Mouse (Mus musculus) midbrain, embryonic 11.5 days (tissue): ENCODE data around the gene Mapk13. TPM values are rescaled to one million over a fixed set of nuclear protein-coding genes. Genes with fewer than 3 reads are reported as not detected.
"Not testable (repeated sequence)": the region's sequence is repeated elsewhere in the genome, so short reads cannot be mapped to it uniquely, and the experiment has no call there.

Experiments
- ATAC-seq: fragments of 200-750 bp; cut with Nextera tagmentation; 2 replicates; pipeline ENCODE4 v1.8.0; 2017; ENCODE audit warnings: moderate TSS enrichment, moderate library complexity; ENCODE audit not compliant: low FRiP score
- DNase-seq: peaks from one replicate; pipeline ENCODE4 v3.0.0; 2015; ENCODE audit warnings: low spot score; ENCODE audit errors: missing footprints
- H3K27ac ChIP-seq: fragments of 300-500 bp; sonication (generic); 2 replicates; pipeline ENCODE4 v1.5.1; 2014; ENCODE audit warnings: low read depth, low read length
- H3K27me3 ChIP-seq: fragments of 300-500 bp; sonication (generic); 2 replicates; pipeline ENCODE4 v1.6.1; 2014; ENCODE audit warnings: mild to moderate bottlenecking, low read length, moderate library complexity, mixed read lengths; ENCODE audit not compliant: control insufficient read depth, insufficient read depth
- H3K36me3 ChIP-seq: fragments of 300-500 bp; sonication (generic); 2 replicates; pipeline ENCODE4 v1.6.1; 2014; ENCODE audit warnings: mild to moderate bottlenecking, low read length, moderate library complexity, mixed read lengths; ENCODE audit not compliant: control insufficient read depth, insufficient read depth
- H3K4me1 ChIP-seq: fragments of 300-500 bp; sonication (generic); 2 replicates; pipeline ENCODE4 v1.6.1; 2014; ENCODE audit warnings: low read length; ENCODE audit not compliant: control insufficient read depth, insufficient read depth
- H3K4me2 ChIP-seq: fragments of 300-500 bp; sonication (generic); 2 replicates; pipeline ENCODE4 v1.6.1; 2014; ENCODE audit warnings: mild to moderate bottlenecking, moderate library complexity
- H3K4me3 ChIP-seq: fragments of 300-500 bp; sonication (generic); 2 replicates; pipeline ENCODE4 v1.5.1; 2014; ENCODE audit warnings: low read depth, low read length
- H3K9ac ChIP-seq: fragments of 300-500 bp; sonication (generic); 2 replicates; pipeline ENCODE4 v1.6.1; 2014; ENCODE audit warnings: low read length
- H3K9me3 ChIP-seq: fragments of 300-500 bp; sonication (generic); 2 replicates; pipeline ENCODE4 v1.6.1; 2016; ENCODE audit warnings: low read length; ENCODE audit not compliant: control insufficient read depth
- WGBS: fragments of 180-500 bp; shearing (Covaris S2); extraction: QIAGEN DNeasy Blood & Tissue Kit; methylation state at CpG from one replicate; pipeline ENCODE4 v1.1.7; 2014; 5-methylcytosine and 5-hydroxymethylcytosine counted together
- polyA plus RNA-seq: library from polyadenylated mRNA; unstranded; fragments of >200 nt; fragmentation: Nextera tagmentation; extraction: Ambion mirVana; gene quantifications from 2 replicates; pipeline ENCODE4 v1.2.1, GENCODE M21; 2014

The Mapk13 gene
- polyA plus RNA-seq, 1 experiment from 2014 or later: 1.2 TPM

GRCm38 (mm10) chr17:28766781-28767515, 2.1 kb upstream of the Mapk13 start:
- DNase-seq: no peak
- Histone ChIP-seq H3K4me1 (peaks cover 11% of the 10 kb centered on the region), H3K27ac (no peak overlapping the region), H3K36me3 (no peaks in the 10 kb centered on the region), H3K9ac (no peak overlapping the region), H3K4me3 (no peak overlapping the region), H3K9me3 (no peaks in the 10 kb centered on the region), H3K4me2 (no peak overlapping the region), H3K27me3 (peaks cover 31% of the 10 kb centered on the region)
- ATAC-seq: no peak
- 72% methylated on average over 11 of the region's 11 CpGs for WGBS

GRCm38 (mm10) chr17:28769875-28770421, 851 bp downstream of the Mapk13 start:
- H3K36me3 ChIP-seq: no peaks in the 10 kb centered on the region
- no peaks in the 10 kb centered on the region for H3K9me3 ChIP-seq
- no peak overlapping the region for H3K27ac ChIP-seq
- H3K9ac ChIP-seq: peak overlapping the region; percentile 33; the same call in 1 of the 2 replicates
- peaks cover 11% of the 10 kb centered on the region for H3K4me1 ChIP-seq
- WGBS: 8% methylated on average over 24 of the region's 24 CpGs
- H3K4me3 ChIP-seq: peak overlapping the region; percentile 27
- DNase-seq (peak; percentile 91), ATAC-seq (no peak)
- H3K27me3 ChIP-seq: peaks cover 31% of the 10 kb centered on the region
- peak overlapping the region; percentile 44 for H3K4me2 ChIP-seq

- Histone ChIP-seq H3K4me1 (peaks cover 11% of the 10 kb centered on the region), H3K27ac (no peak overlapping the region), H3K36me3 (no peaks in the 10 kb centered on the region), H3K4me2 (no peak overlapping the region), H3K9ac (no peak overlapping the region), H3K9me3 (no peaks in the 10 kb centered on the region), H3K4me3 (no peak overlapping the region), H3K27me3 (peaks cover 31% of the 10 kb centered on the region)
- DNase-seq (no peak), ATAC-seq (no peak)
- WGBS: 87% methylated on average over 5 of the region's 5 CpGs
Observed at GRCm38 (mm10) chr17:28771289-28771688, 2.2 kb downstream of the Mapk13 start.

- H3K4me3 ChIP-seq, DNase-seq, H3K4me2 ChIP-seq, H3K36me3 ChIP-seq, H3K9me3 ChIP-seq, ATAC-seq, H3K9ac ChIP-seq, H3K4me1 ChIP-seq, H3K27ac ChIP-seq: not testable (repeated sequence)
- peaks cover 17% of the 10 kb centered on the region for H3K27me3 ChIP-seq
- WGBS: 96% methylated on average over 8 of the region's 9 CpGs
Observed at GRCm38 (mm10) chr17:28774303-28774702, 5.2 kb downstream of the Mapk13 start.

GRCm38 (mm10) chr17:28775161-28775560, 6.1 kb downstream of the Mapk13 start:
- ATAC-seq: no peak
- H3K27me3 ChIP-seq: peaks cover 10% of the 10 kb centered on the region; the same call in 1 of the 2 replicates
- no peak overlapping the region for H3K27ac ChIP-seq
- H3K4me1 ChIP-seq: no peaks in the 10 kb centered on the region
- 90% methylated on average over 4 of the region's 4 CpGs for WGBS
- no peak overlapping the region for H3K9ac ChIP-seq
- H3K9me3 ChIP-seq: no peaks in the 10 kb centered on the region
- H3K36me3 ChIP-seq: no peaks in the 10 kb centered on the region
- no peak overlapping the region for H3K4me2 ChIP-seq
- H3K4me3 ChIP-seq: no peak overlapping the region
- DNase-seq: no peak

GRCm38 (mm10) chr17:28776817-28777216, 7.7 kb downstream of the Mapk13 start:
- Histone ChIP-seq H3K4me1 (no peaks in the 10 kb centered on the region), H3K9me3 (no peaks in the 10 kb centered on the region), H3K9ac (no peak overlapping the region), H3K27ac (no peak overlapping the region), H3K4me2 (no peak overlapping the region), H3K36me3 (no peaks in the 10 kb centered on the region), H3K27me3 (no peaks in the 10 kb centered on the region), H3K4me3 (no peak overlapping the region)
- no peak for ATAC-seq
- WGBS: 85% methylated on average over 3 of the region's 3 CpGs
- no peak for DNase-seq

GRCm38 (mm10) chr17:28777231-28778005, 8.3 kb downstream of the Mapk13 start:
- WGBS: 88% methylated on average over 16 of the region's 16 CpGs
- Histone ChIP-seq H3K4me2 (no peak overlapping the region), H3K9me3 (no peaks in the 10 kb centered on the region), H3K36me3 (no peaks in the 10 kb centered on the region), H3K4me3 (no peak overlapping the region), H3K4me1 (no peaks in the 10 kb centered on the region), H3K27ac (no peak overlapping the region), H3K27me3 (no peaks in the 10 kb centered on the region), H3K9ac (no peak overlapping the region)
- DNase-seq (no peak), ATAC-seq (no peak)

- Histone ChIP-seq H3K4me3 (no peak overlapping the region), H3K36me3 (no peaks in the 10 kb centered on the region), H3K4me1 (no peaks in the 10 kb centered on the region), H3K9ac (no peak overlapping the region), H3K27ac (no peak overlapping the region), H3K27me3 (no peaks in the 10 kb centered on the region), H3K9me3 (no peaks in the 10 kb centered on the region), H3K4me2 (no peak overlapping the region)
- peak; percentile 4 for DNase-seq
- no peak for ATAC-seq
- 83% methylated on average over 3 of the region's 3 CpGs for whole genome bisulfite sequencing
Observed at GRCm38 (mm10) chr17:28779735-28780134, 10.6 kb downstream of the Mapk13 start.

- WGBS: 78% methylated on average over 3 of the region's 3 CpGs
- no peak for ATAC-seq
Observed at GRCm38 (mm10) chr17:28780836-28781235, 11.7 kb downstream of the Mapk13 start.

More at GRCm38 (mm10) chr17:28780836-28781235, 11.7 kb downstream of the Mapk13 start:
- Histone ChIP-seq H3K4me3 (no peak overlapping the region), H3K36me3 (no peaks in the 10 kb centered on the region), H3K27ac (no peak overlapping the region), H3K27me3 (no peaks in the 10 kb centered on the region), H3K9ac (no peak overlapping the region), H3K4me2 (no peak overlapping the region), H3K4me1 (no peaks in the 10 kb centered on the region), H3K9me3 (no peaks in the 10 kb centered on the region)
- DNase-seq: peak; percentile 64
